Mouse (Mus musculus): ENCODE results near the gene Gpr157.

DNA sequence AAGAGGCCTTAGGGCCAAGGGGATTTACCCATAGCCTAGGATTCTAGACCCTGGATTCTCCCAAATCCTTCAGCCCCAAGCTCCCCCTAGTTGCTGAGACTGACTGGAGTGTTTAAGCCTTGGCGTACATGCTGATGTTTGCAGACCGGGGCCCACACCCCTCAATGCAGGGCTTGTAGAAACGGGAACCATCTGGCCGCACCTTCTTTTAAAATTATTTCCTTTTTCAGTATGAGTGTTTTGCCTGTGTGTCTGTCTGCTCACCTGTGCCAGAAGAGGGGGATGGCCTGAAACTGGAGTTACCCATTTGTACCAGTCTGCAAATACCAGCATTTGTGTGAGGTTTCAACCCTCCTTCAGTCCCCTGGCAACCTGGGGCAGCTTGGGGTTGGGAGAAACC, 10.7 kb downstream of the Gpr157 start:
- TF ChIP-seq CTCF (IDR thresholded peaks at IDR 0.05; ENCODE audit: insufficient read depth, low read length), result no peak
- no peak for TF ChIP-seq POLR2A (IDR thresholded peaks at IDR 0.05; ENCODE audit: borderline replicate concordance, extremely low read depth, low read depth, low read length)
